Mouse (Mus musculus) heart, adult 2 months (tissue): ENCODE measurements around the gene Adamts16. TPM values are rescaled to one million over a fixed set of nuclear protein-coding genes. Genes with fewer than 3 reads are reported as not detected.

Source experiments
- DNase-seq, 2 experiments: peaks; one replicate each; pipeline ENCODE4 v3.0.0; 2021
- H3K27ac ChIP-seq: fragments of 200-600 bp; 2 replicates; pipeline ENCODE4 v1.8.1; 2022
- H3K27me3 ChIP-seq: fragments of 200-500 bp; 2 replicates; pipeline ENCODE4 v1.6.1; 2012; ENCODE audit warnings: mild to moderate bottlenecking, low read length, inconsistent platforms, mixed read lengths; ENCODE audit not compliant: control insufficient read depth, insufficient read depth
- H3K36me3 ChIP-seq: fragments of 200-500 bp; 2 replicates; pipeline ENCODE4 v1.6.1; 2012; ENCODE audit warnings: low read length, inconsistent platforms; ENCODE audit not compliant: control insufficient read depth, insufficient read depth
- H3K4me1 ChIP-seq: fragments of 200-500 bp; 2 replicates; pipeline ENCODE4 v1.6.1; 2011; ENCODE audit warnings: low read length; ENCODE audit not compliant: control insufficient read depth, insufficient read depth
- H3K4me3 ChIP-seq: fragments of 200-600 bp; 2 replicates; pipeline ENCODE4 v1.8.1; 2022
- H3K79me2 ChIP-seq: fragments of 200-500 bp; replicated peaks from 2 replicates; pipeline ENCODE4 v1.6.1; 2012; ENCODE audit warnings: mild to moderate bottlenecking, inconsistent platforms, low read length, moderate library complexity, mixed read lengths; ENCODE audit not compliant: control insufficient read depth, insufficient read depth
- H3K9ac ChIP-seq: fragments of 200-500 bp; 2 replicates; pipeline ENCODE4 v1.6.1; 2012; ENCODE audit warnings: low read depth, mild to moderate bottlenecking, control low read depth, inconsistent platforms, low read length, mixed read lengths
- CTCF ChIP-seq: fragments of 200-600 bp; IDR thresholded peaks from 2 replicates; pipeline ENCODE4 v1.8.1; 2022; ENCODE audit warnings: antibody characterized with exemption, mild to moderate bottlenecking, moderate library complexity
- EP300 ChIP-seq: fragments of 200-500 bp; IDR thresholded peaks from 2 replicates; pipeline ENCODE4 v1.6.1; 2011; ENCODE audit warnings: low read depth, low read length, control low read depth; ENCODE audit not compliant: insufficient read depth
- POLR2A ChIP-seq: fragments of 200-500 bp; IDR thresholded peaks from 2 replicates; pipeline ENCODE4 v1.6.1; 2011; ENCODE audit warnings: mild to moderate bottlenecking, low read depth, low read length, control low read depth; ENCODE audit not compliant: insufficient read depth
- WGBS: fragments of 180-500 bp; shearing (Covaris S2); methylation state at CpG from one replicate; pipeline ENCODE4 v1.1.7; 2018; 5-methylcytosine and 5-hydroxymethylcytosine counted together
- intact Hi-C: fragments of 180-260 bp; cut with DNase I; formaldehyde crosslinking; loops from one replicate; pipeline ENCODE4 v1.15.1; 2025
- polyA plus RNA-seq: library from polyadenylated mRNA; depleted of rRNA; stranded (reverse); fragments of >200 nt; gene quantifications from 2 replicates; pipeline ENCODE4 v1.2.3, GENCODE M21; 2012
- total RNA-seq, 2 experiments: library from RNA; stranded (reverse); gene quantifications; 2 replicates each; pipeline ENCODE4 v1.2.3; 2021

Gene Adamts16
- total and polyA plus RNA-seq, 3 experiments = 0.04 TPM; not detected in 2

- no peaks in the 10 kb centered on the region for H3K36me3 ChIP-seq
- no peak overlapping the region for H3K9ac ChIP-seq
- peak; percentile 26 to 67 for DNase-seq
- WGBS = 5% methylated on average over 6 of the region's 6 CpGs
- H3K27ac ChIP-seq = no peak overlapping the region
- H3K4me1 ChIP-seq = no peaks in the 10 kb centered on the region
- H3K4me3 ChIP-seq = no peak overlapping the region
- no peaks in the 10 kb centered on the region for H3K79me2 ChIP-seq
- intact Hi-C loops = loop anchor here (1.0 to 10.0 kb wide), 3 partner anchors 162 to 225 kb away; no protein-coding TSS in a partner anchor
- H3K27me3 ChIP-seq = 0 out of 2 replicates have a peak, but pooled peaks cover 3% of the 10 kb centered on the region
- TF ChIP-seq POLR2A (no peak), EP300 (peak; percentile 67; the same call in 1 of the 2 replicates), CTCF (peak; percentile 89)
These were observed 1.4 kb downstream of the Adamts16 start for GRCm38 (mm10) chr13:70840161-70840560.

DNA sequence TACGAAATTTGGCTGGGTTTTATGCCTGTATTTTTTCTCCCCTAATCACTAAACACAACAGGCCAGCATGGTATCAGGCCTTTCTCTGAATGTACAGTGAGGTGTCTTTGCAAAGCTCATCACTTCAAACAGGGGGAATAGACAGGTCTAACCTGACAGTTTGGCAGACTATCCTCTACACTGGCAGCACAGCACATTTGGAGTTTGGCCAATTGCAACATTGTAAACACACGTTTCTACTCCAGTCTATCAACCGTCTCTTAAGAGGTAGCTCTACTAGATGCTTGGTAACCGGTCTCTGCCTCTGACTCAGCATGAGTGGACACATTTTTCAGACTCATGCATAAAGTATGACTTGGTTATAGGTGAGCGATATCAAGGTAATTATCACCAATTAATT is 4.0 kb downstream of the Adamts16 start:
- 63% methylated on average over 5 of the region's 5 CpGs for WGBS
- intact Hi-C loops = no loop called here
- no peak for TF ChIP-seq POLR2A
- Histone ChIP-seq H3K79me2 (no peaks in the 10 kb centered on the region), H3K4me1 (no peaks in the 10 kb centered on the region), H3K4me3 (no peak overlapping the region), H3K27me3 (0 out of 2 replicates have a peak, but pooled peaks cover 3% of the 10 kb centered on the region), H3K36me3 (no peaks in the 10 kb centered on the region), H3K27ac (no peak overlapping the region), H3K9ac (no peak overlapping the region)
- DNase-seq = no peak

GRCm38 (mm10) chr13:70836246-70836645 is 5.4 kb downstream of the Adamts16 start:
- no peak for DNase-seq
- 70% methylated on average over 7 of the region's 7 CpGs for WGBS
- Histone ChIP-seq H3K9ac (no peak overlapping the region), H3K79me2 (no peaks in the 10 kb centered on the region), H3K4me1 (no peaks in the 10 kb centered on the region), H3K27me3 (0 out of 2 replicates have a peak, but pooled peaks cover 2% of the 10 kb centered on the region), H3K36me3 (no peaks in the 10 kb centered on the region), H3K27ac (no peak overlapping the region), H3K4me3 (no peak overlapping the region)
- intact Hi-C loops = no loop called here
- TF ChIP-seq POLR2A = no peak
- TF ChIP-seq CTCF = no peak
- no peak for TF ChIP-seq EP300

GRCm38 (mm10) chr13:70832593-70833138 is 8.9 kb downstream of the Adamts16 start:
- H3K27me3 ChIP-seq = no peaks in the 10 kb centered on the region
- 89% methylated on average over 6 of the region's 6 CpGs for WGBS
- no peak for TF ChIP-seq CTCF
- no peak for TF ChIP-seq POLR2A
- no peak for TF ChIP-seq EP300
- intact Hi-C loops = no loop called here
- no peaks in the 10 kb centered on the region for H3K79me2 ChIP-seq
- no peaks in the 10 kb centered on the region for H3K4me1 ChIP-seq
- no peak overlapping the region for H3K4me3 ChIP-seq
- no peaks in the 10 kb centered on the region for H3K36me3 ChIP-seq
- no peak overlapping the region for H3K27ac ChIP-seq
- H3K9ac ChIP-seq = no peak overlapping the region
- no peak for DNase-seq

DNA sequence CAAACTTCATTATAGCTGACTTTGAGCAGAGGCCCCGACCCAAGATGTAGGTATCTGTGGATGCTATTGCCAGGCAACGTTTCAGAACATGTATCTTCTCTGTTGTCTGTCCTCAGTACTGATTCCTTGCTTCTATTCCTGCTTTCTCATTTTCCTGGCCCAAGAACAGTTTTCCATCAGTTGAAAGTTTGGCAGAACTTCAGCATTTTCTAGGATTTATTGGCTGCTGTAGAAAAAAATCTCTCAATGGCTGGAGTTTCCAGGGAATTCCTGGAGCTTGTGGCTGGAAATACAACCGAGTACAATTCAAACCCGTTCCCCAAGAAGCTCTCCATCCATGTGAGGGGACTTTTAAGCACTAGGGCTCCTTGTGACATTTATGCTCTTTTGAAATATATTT is 10.6 kb downstream of the Adamts16 start:
- Histone ChIP-seq H3K9ac (no peak overlapping the region), H3K79me2 (no peaks in the 10 kb centered on the region), H3K4me3 (no peak overlapping the region), H3K27ac (no peak overlapping the region), H3K4me1 (no peaks in the 10 kb centered on the region), H3K27me3 (no peaks in the 10 kb centered on the region), H3K36me3 (no peaks in the 10 kb centered on the region)
- intact Hi-C loops = no loop called here
- 49% methylated on average over 4 of the region's 4 CpGs for WGBS
- no peak for TF ChIP-seq POLR2A
- TF ChIP-seq CTCF = no peak
- TF ChIP-seq EP300 = no peak
- no peak for DNase-seq

GRCm38 (mm10) chr13:70827507-70827906 is 14.1 kb downstream of the Adamts16 start:
- no peaks in the 10 kb centered on the region for H3K79me2 ChIP-seq
- H3K27ac ChIP-seq = no peak overlapping the region
- H3K36me3 ChIP-seq = no peaks in the 10 kb centered on the region
- peaks cover 1% of the 10 kb centered on the region; the same call in 1 of the 2 replicates for H3K27me3 ChIP-seq
- H3K9ac ChIP-seq = no peak overlapping the region
- no peak for DNase-seq
- TF ChIP-seq POLR2A = no peak
- TF ChIP-seq EP300 = no peak
- TF ChIP-seq CTCF = no peak
- no peak overlapping the region for H3K4me3 ChIP-seq
- H3K4me1 ChIP-seq = no peaks in the 10 kb centered on the region
- 76% methylated on average over 4 of the region's 4 CpGs for WGBS
- intact Hi-C loops = no loop called here
